Mouse (Mus musculus) liver, postnatal 0 days (tissue): ENCODE measurements around the gene Zswim3. TPM values are rescaled to one million over a fixed set of nuclear protein-coding genes. Genes with fewer than 3 reads are reported as not detected.
A peak's percentile ranks its signal among the peaks of the same experiment; 100 is the strongest.

Source experiments
- ATAC-seq: fragments of 200-750 bp; cut with Nextera tagmentation; 2 replicates; pipeline ENCODE4 v1.8.0; 2017; ENCODE audit warnings: mild to moderate bottlenecking, moderate library complexity
- DNase-seq: peaks from one replicate; pipeline ENCODE4 v3.0.0-alpha.2; 2016
- H3K27ac ChIP-seq: fragments of 300-500 bp; sonication (generic); 2 replicates; pipeline ENCODE4 v1.5.1; 2014; ENCODE audit warnings: antibody characterized with exemption, moderate library complexity, mild to moderate bottlenecking, low read depth
- H3K27me3 ChIP-seq: fragments of 300-500 bp; sonication (generic); 2 replicates; pipeline ENCODE4 v1.6.1; 2014; ENCODE audit warnings: low read length, control low read depth, mixed read lengths; ENCODE audit not compliant: insufficient read depth
- H3K36me3 ChIP-seq: fragments of 300-500 bp; sonication (generic); replicated peaks from 2 replicates; pipeline ENCODE4 v1.6.1; 2014; ENCODE audit warnings: mild to moderate bottlenecking, control low read depth, low read length, moderate library complexity, mixed read lengths; ENCODE audit not compliant: insufficient read depth
- H3K4me1 ChIP-seq: fragments of 300-500 bp; sonication (generic); 2 replicates; pipeline ENCODE4 v1.6.1; 2014; ENCODE audit warnings: antibody characterized with exemption, mild to moderate bottlenecking, control low read depth; ENCODE audit not compliant: insufficient read depth
- H3K4me2 ChIP-seq: fragments of 300-500 bp; sonication (generic); 2 replicates; pipeline ENCODE4 v1.6.1; 2014; ENCODE audit warnings: low read depth, mild to moderate bottlenecking, low read length, moderate library complexity, mixed read lengths
- H3K4me3 ChIP-seq: fragments of 300-500 bp; sonication (generic); 2 replicates; pipeline ENCODE4 v1.5.1; 2014; ENCODE audit warnings: low read depth, low read length
- H3K9ac ChIP-seq: fragments of 300-500 bp; sonication (generic); replicated peaks from 2 replicates; pipeline ENCODE4 v1.6.1; 2014; ENCODE audit warnings: mild to moderate bottlenecking, moderate library complexity
- H3K9me3 ChIP-seq: fragments of 300-500 bp; sonication (generic); 2 replicates; pipeline ENCODE4 v1.6.1; 2016; ENCODE audit warnings: mild to moderate bottlenecking, control low read depth, low read length, mixed read lengths
- CTCF ChIP-seq: sonication (generic); IDR thresholded peaks from 2 replicates; pipeline ENCODE4 v1.5.1; 2016; ENCODE audit warnings: antibody characterized with exemption, low read depth
- EP300 ChIP-seq: IDR thresholded peaks from 2 replicates; pipeline ENCODE4 v1.6.1; 2016; ENCODE audit warnings: antibody characterized with exemption, low read depth, mild to moderate bottlenecking
- WGBS: fragments of 180-500 bp; shearing (Covaris S2); extraction: QIAGEN DNeasy Blood & Tissue Kit; methylation state at CpG from one replicate; pipeline ENCODE4 v1.1.7; 2014; ENCODE audit not compliant: insufficient replicate concordance; 5-methylcytosine and 5-hydroxymethylcytosine counted together
- polyA plus RNA-seq: library from polyadenylated mRNA; unstranded; fragments of >200 nt; fragmentation: Nextera tagmentation; extraction: Ambion mirVana; gene quantifications from 2 replicates; pipeline ENCODE4 v1.2.1, GENCODE M21; 2015

The Zswim3 gene
- polyA plus RNA-seq, 1 experiment from 2014 or later: 2.2 TPM

DNA sequence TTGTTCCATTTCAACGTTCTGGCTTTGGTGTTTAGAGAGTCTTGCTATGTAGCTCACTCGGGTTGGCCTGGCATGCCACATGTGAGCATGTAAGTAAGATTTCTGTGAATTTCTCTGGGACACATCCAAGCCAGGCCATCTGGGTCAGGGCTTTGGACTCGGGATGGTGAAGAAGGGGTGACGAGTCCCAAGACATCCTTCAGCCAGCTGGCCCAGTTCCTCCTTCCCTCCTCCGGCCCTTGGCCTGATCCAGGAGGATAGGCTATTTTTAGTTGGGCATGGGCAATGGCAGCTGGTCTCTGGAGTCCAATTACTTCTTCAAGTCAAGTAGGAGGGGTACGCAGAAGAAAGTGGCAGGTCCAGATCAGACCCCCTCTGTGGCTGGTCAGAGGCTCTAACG lies 26.1 kb upstream of the Zswim3 start:
- Histone ChIP-seq H3K9me3 (no peaks in the 10 kb centered on the region), H3K4me1 (peaks cover 3% of the 10 kb centered on the region), H3K27me3 (peaks cover 6% of the 10 kb centered on the region; the same call in 1 of the 2 replicates), H3K9ac (no peak overlapping the region), H3K36me3 (no peaks in the 10 kb centered on the region), H3K4me3 (no peak overlapping the region), H3K4me2 (no peak overlapping the region), H3K27ac (no peak overlapping the region)
- DNase-seq: no peak
- WGBS: 79% methylated on average over 7 of the region's 7 CpGs
- no peak for ATAC-seq
- no peak for TF ChIP-seq EP300
- no peak for TF ChIP-seq CTCF

DNA sequence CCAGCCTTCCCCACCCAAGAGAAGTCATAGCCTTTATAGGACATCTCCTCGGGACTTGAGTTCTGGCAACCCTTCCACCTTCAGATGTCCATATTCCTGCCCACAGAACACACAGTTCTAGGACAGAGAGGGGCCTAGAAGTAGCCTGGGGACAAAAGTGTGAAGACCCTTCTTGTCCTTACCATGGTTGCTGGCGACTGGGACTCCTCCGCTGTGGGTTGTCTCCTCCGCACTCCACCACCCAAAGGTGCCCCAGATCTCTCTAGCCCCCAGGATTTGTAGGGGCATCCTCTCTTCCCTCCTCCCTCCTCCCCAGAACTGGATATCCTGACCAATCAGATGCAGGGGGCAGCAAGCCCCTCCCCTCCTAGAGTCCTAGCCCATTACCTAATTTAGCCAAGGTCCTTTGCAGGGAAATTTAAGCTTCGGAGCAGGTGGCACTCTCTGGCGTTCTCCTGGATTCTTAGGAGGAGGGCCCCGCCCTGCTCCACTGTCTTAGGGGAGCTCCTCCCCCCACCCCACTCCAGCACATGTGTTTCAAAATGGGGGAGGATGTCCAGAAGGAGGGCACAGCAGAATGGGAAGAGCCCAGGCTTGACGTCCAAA lies 25.3 kb upstream of the Zswim3 start, which contains the start of gene Tnnc2:
Gene Tnnc2, minus strand, starts transcription at position 487 of the 606 bp plus-strand sequence.
- no peak within 1 kb of the TSS for H3K4me3 ChIP-seq
- ATAC-seq (no peak), DNase-seq (no peak)
- H3K9ac ChIP-seq: no peak within 1 kb of the TSS
- 65% methylated on average over 8 of the region's 8 CpGs for WGBS
- H3K27me3 ChIP-seq: peaks cover 6% of the 10 kb centered on the region; the same call in 1 of the 2 replicates
- H3K4me2 ChIP-seq: no peak within 1 kb of the TSS
- no peak within 1 kb of the TSS for H3K27ac ChIP-seq
- no peaks in the 10 kb centered on the region for H3K36me3 ChIP-seq
- TF ChIP-seq CTCF: no peak
- no peak for TF ChIP-seq EP300
- H3K9me3 ChIP-seq: no peaks in the 10 kb centered on the region
- peaks cover 4% of the 10 kb centered on the region for H3K4me1 ChIP-seq

DNA sequence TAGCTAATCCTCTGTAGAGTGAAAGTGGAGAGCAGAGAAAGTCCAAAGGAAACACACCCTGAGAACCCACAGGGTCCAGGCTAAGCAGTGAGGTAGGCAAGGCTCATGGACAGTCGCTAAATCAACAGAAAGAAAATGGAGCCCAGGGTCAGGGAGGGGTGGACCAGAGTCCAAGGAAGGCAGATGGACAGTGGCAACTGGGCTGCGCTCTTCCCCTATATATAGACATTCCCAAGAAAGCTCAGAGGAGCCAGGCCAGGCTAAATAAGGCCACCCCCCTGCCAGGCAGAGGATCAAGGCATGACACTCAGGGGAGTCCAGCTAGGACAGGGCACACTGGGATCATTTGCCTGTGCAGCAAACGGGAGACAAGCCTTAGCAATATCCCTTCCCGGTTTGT lies 23.0 kb upstream of the Zswim3 start:
- Histone ChIP-seq H3K9me3 (no peaks in the 10 kb centered on the region), H3K4me3 (no peak overlapping the region), H3K4me2 (no peak overlapping the region), H3K4me1 (peaks cover 19% of the 10 kb centered on the region), H3K9ac (no peak overlapping the region), H3K36me3 (no peaks in the 10 kb centered on the region), H3K27me3 (no peaks in the 10 kb centered on the region), H3K27ac (no peak overlapping the region)
- 78% methylated on average over 4 of the region's 4 CpGs for WGBS
- DNase-seq (no peak), ATAC-seq (no peak)
- TF ChIP-seq CTCF: no peak
- no peak for TF ChIP-seq EP300

DNA sequence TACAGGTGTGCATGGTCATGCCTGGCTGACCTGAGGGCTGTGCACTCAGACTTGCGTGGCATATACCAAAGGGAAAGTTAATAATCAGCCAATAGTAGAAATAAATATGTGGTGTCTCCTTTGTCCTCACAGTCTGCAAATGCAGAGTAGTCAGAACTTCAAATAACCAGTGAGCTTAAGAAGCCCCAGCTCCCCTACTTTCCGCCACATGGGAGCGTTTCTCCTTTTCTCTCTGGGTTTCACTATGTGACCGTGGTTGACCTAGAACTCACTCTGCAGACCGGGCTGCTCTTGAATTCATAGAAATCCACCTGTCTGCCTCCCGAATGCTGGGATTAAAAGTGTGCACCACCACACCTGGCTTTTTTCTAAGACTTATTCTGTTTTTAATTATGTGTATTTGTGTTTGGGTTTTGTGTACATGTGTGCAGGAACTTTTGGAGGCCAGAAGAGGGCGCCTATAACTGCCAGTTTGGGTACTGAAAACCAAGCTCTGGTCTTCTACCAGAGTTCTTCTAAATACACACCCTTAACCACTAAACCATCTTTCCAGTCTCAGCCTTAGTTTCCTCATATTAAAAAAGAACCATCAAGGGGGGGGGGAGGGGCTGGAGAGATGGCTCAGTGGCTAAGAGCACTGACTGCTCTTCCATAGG lies 20.8 kb upstream of the Zswim3 start:
- DNase-seq (no peak), ATAC-seq (no peak)
- 73% methylated on average over 7 of the region's 7 CpGs for WGBS
- no peaks in the 10 kb centered on the region for H3K27me3 ChIP-seq
- H3K9ac ChIP-seq: no peak overlapping the region
- no peaks in the 10 kb centered on the region for H3K9me3 ChIP-seq
- H3K4me3 ChIP-seq: no peak overlapping the region
- no peak overlapping the region for H3K27ac ChIP-seq
- peaks cover 32% of the 10 kb centered on the region for H3K4me1 ChIP-seq
- H3K36me3 ChIP-seq: peaks cover 4% of the 10 kb centered on the region
- TF ChIP-seq EP300 (no peak), CTCF (peak; percentile 60)
- H3K4me2 ChIP-seq: peak overlapping the region; percentile 99; the same call in 1 of the 2 replicates

DNA sequence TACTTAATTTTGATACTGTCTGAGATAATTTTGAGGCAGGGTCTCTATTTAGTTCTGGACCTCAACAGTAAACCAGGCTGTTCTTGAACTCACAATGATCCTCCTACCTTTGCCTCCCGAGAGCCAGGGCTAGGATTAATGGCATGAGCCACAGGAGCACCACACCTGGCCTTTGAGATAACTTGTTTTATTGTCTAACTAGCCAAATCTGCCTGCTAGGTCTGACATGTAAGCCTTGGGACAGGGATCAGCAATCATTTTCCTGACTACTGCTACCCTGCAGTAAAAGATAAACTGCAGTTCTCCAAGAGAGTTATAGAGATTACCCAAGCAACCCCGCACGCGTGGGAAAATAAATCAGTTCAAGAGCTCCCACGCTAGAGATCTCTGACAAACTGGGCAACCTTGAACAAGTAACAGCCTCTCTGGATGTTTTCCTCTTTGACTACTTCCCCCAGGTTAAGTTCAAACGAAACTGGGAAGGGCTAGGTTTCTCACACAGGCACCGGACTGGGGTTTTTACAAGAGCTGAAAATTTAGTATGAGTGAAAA lies 20.0 kb upstream of the Zswim3 start:
- 8% methylated on average over 7 of the region's 7 CpGs for WGBS
- Histone ChIP-seq H3K36me3 (peaks cover 4% of the 10 kb centered on the region), H3K4me3 (peak overlapping the region; percentile 74), H3K4me1 (peaks cover 32% of the 10 kb centered on the region), H3K27ac (peak overlapping the region; percentile 98), H3K27me3 (no peaks in the 10 kb centered on the region), H3K9ac (peak overlapping the region; percentile 89), H3K4me2 (peak overlapping the region; percentile 99), H3K9me3 (no peaks in the 10 kb centered on the region)
- ATAC-seq: no peak
- TF ChIP-seq CTCF (no peak), EP300 (no peak)
- no peak for DNase-seq
